Mouse (Mus musculus): ENCODE data around the gene Bola1.
"Not testable (repeated sequence)": the region's sequence is repeated elsewhere in the genome, so short reads cannot be mapped to it uniquely, and the experiment has no call there.

The Bola1 gene

GRCm38 (mm10) chr3:96219661-96220130, at the start of gene Bola1, which contains the start of gene Hist2h2ab:
Gene Bola1, minus strand, starts transcription at chr3:96219709.
Gene Hist2h2ab, plus strand, starts transcription at chr3:96219865.
- peak; percentile 65 for DNase-seq (ENCODE audit: low spot score)

DNA sequence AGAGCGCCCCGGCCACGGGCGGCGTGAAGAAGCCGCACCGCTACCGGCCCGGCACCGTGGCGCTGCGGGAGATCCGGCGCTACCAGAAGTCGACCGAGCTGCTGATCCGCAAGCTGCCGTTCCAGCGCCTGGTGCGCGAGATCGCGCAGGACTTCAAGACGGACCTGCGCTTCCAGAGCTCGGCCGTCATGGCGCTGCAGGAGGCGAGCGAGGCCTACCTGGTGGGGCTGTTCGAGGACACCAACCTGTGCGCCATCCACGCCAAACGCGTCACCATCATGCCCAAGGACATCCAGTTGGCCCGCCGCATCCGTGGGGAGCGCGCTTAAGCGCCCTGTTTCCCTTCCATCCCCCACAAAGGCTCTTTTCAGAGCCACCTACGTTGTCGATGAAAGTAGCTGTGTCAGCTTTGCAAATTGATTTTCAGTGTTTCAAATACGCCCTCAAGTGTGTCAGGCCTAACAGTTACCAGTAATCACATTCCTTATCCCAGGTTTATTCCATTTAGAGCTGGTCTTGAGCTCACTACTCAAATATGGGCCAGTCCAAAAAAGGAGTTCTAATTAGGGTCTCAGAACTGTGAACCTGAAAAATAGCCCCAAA, 49.4 kb upstream of the Bola1 start:
- DNase-seq (ENCODE audit: low spot score): not testable (repeated sequence)

DNA sequence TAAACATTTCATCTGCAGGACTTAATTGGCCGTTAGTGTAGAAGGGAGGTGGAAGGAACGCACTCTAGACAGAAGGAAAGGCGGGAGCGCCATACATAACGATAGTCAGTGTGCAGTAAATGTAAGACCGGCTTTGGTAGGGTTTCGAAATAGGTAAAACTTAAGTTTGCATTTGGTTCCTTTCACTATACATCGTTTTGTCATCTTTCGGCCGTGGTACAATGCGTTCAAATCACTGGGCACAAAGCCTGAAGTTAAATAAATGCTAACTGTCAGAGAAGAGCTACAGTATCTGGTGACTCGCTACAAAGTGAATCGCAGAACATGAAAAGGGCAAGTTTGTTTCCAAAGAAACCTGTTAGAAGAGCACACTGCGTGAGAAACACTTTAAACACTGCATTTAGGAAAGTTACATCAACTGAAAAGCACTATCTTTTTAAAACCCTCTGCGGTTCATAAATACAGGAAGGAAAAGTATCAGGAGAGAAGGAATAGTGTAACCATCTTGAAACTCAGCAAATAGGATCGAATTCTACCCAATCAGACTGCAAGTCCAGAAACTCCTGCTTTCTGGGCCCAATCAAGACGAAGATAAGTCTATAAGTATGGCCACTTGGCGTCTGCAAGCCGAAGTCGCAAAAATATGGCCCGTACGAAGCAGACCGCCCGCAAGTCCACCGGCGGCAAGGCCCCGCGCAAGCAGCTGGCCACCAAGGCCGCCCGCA, 48.7 kb upstream of the Bola1 start, which contains the start of gene Hist2h3b:
Hist2h3b (plus strand) TSS at position 604 of the 725 bp plus-strand sequence.
- DNase-seq (ENCODE audit: low spot score): peak; percentile 88

DNA sequence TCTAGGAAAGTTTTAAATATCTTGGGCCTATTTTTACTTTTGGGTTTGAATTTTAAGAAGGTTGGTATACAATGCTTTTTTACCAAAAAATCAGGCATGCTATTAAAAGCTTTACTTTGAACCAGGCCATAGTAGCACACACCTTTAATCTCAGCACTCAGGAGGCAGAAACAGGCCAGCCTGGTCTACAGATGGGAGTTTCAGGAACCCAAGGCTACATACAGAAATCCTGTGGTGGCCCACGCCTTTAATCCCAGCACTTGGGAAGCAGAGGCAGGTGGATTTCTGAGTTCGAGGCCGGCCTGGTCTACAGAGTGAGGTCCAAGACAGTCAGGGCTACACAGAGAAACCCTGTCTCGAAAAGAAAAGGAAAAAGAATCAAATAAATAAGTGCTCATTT, 48.0 kb upstream of the Bola1 start:
- no peak for DNase-seq (ENCODE audit: low spot score)

GRCm38 (mm10) chr3:96266132-96266710, 46.7 kb upstream of the Bola1 start:
- no peak for DNase-seq (ENCODE audit: low spot score)

- no peak for DNase-seq (ENCODE audit: low spot score)
Observed at GRCm38 (mm10) chr3:96264404-96264949, 45.0 kb upstream of the Bola1 start.

GRCm38 (mm10) chr3:96263558-96264403, 44.3 kb upstream of the Bola1 start:
- DNase-seq (ENCODE audit: low spot score): no peak

GRCm38 (mm10) chr3:96262979-96263550, 43.6 kb upstream of the Bola1 start, which contains the start of gene Hist2h4:
Gene Hist2h4, minus strand, starts transcription at chr3:96263311.
- peak; percentile 96 for DNase-seq (ENCODE audit: low spot score)

GRCm38 (mm10) chr3:96262216-96262875, 42.8 kb upstream of the Bola1 start:
- DNase-seq (ENCODE audit: low spot score): no peak

DNA sequence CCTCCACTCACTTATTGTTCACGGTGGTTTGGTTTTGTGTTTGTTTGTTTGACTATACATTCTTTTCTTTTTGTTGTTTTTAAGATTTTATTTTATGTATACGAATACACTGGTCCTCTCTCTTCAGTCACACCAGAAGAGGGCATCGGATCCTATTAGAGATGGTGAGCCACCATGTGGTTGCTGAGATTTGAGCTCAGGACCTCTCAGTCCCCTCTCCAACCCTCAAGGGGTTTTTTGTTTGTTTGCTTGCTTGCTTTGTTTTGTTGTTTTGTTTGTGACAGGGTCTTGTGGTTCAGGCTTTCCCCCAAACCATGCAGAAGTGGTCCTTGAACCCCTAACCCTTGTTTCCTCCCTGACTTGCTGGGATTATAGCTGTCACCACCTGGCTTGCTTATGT, 42.1 kb upstream of the Bola1 start:
- no peak for DNase-seq (ENCODE audit: low spot score)

- no peak for DNase-seq (ENCODE audit: low spot score)
Observed at GRCm38 (mm10) chr3:96260220-96260619, 40.7 kb upstream of the Bola1 start.

DNA sequence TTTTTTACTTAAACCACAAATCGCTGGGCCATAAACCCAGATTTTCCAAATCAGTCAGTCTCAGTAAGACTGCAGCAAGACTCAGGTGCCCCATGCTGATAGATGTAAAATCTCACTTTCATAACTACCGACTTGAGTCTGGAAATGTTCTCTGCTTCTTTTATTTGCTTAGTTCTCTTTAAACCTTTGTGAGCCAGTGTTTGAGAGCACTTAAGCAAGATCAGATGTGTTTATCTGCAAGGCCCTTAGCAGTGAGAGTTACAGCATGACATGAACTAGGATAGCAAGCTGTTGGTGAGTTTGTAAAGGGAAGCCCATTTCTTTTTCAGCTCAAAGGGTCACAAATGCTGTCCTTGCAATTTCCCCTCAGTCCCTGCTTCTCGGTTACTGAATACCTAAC, 37.7 kb upstream of the Bola1 start:
- no peak for DNase-seq (ENCODE audit: low spot score)

DNA sequence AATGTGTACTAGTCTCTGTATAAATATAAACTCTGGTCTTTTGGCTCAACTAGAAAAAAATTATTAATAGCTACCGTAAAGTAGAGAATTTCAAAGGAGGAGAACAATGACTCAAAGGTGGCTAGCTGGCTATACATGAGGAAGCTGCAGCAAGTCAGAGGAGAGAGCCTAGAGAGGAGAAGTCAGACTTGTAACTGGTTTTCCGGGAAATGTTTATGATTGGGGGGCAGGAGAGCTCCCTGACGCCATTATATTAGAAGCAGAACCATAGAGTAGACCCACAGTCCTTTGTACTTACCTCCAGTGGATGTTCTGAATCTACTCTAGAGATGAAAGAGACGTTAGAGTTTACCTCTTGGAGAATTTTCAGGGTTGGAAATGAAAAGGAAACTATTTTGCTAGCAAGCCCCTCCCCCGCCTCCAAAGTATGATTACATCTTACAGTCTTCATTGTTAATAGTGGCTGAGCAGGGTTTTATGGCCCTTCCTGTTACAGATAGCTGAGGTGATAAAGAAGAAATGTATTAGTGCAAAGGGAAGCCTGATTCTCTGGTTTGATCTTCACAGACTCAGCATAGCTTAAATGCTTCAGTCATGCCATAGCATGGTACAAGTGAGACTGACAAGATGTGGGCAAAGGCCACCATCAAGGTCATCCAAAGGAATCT, 36.6 kb upstream of the Bola1 start:
- no peak for DNase-seq (ENCODE audit: low spot score)

- no peak for DNase-seq (ENCODE audit: low spot score)
Observed at GRCm38 (mm10) chr3:96254683-96255355, 35.3 kb upstream of the Bola1 start.

DNA sequence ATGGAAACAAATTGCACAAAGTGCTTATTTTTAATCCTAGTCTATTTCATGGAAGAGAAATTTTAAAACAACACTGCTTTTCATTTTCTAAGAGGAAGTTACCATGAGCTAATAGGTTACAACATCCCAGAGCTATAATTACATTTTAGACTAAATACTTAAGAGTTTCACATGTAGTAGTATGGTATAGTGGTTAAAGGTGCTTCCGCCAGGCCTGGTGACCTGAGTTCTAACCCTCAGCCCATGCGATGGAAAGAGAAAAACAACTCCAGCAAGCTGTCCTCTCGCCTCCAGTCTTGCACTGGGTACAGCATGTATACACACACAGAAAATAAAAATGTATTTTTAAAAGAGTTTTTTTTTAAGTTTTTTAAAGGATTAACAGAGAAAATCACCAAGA, 32.3 kb upstream of the Bola1 start:
- DNase-seq (ENCODE audit: low spot score): no peak

GRCm38 (mm10) chr3:96250890-96251289, 31.4 kb upstream of the Bola1 start:
- no peak for DNase-seq (ENCODE audit: low spot score)

GRCm38 (mm10) chr3:96249034-96249345, 29.5 kb upstream of the Bola1 start:
- DNase-seq (ENCODE audit: low spot score): no peak

- DNase-seq (ENCODE audit: low spot score): no peak
Observed at GRCm38 (mm10) chr3:96248141-96249033, 28.9 kb upstream of the Bola1 start.

Measured in ovary, postnatal 10 days (tissue).